Mouse (Mus musculus): ENCODE results near the gene Prkcb.

Gene Prkcb

GRCm38 (mm10) chr7:122288605-122289242 is at the start of gene Prkcb:
Gene Prkcb, plus strand, starts transcription at chr7:122288751.
- in situ Hi-C loops (cut with MseI, MboI): no loop called here

DNA sequence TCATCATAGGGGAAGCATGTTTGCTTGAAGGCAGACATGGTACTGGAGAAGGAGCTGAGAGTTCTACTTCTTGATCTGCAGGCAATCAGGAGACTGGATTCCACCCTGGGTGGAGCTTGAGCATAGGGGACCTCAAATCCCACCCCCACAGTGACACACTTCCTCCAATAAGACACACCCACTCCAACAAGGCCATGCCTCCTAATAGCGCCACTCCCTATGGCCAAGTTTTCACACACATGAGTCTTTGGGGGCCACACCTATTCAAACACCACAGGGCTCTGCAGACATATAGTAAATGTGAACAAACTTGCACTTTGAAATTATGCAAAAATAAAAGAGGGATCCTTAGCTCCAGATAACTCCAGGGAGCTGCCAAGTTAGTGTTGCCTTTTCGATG is 49.6 kb upstream of the Prkcb start:
- in situ Hi-C loops (cut with MseI, MboI): no loop called here

GRCm38 (mm10) chr7:122240413-122241119 is 48.0 kb upstream of the Prkcb start:
- in situ Hi-C loops (cut with MseI, MboI): loop anchor here in 1 of 2 experiments (5.0 kb wide), 1 partner anchor 38 kb away; no protein-coding TSS in a partner anchor

DNA sequence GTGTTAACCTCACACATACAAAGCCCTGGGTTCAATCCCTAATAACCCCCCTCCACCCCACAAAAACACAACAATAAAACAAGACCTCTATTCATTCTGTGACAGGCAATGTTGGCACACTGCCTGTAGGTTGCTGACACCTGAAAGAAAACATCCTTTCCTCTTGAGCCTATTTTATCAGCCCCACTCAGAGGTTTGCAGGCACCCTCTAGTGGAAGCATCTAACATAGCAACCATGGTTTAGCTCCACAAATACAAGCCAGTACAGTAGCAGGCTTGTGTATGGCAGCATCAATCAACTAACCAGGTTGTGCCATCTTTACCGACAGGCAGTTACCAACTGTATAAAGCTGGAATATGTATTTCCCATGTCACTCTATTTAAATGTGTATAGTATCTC is 46.3 kb upstream of the Prkcb start:
- in situ Hi-C loops (cut with MseI, MboI): loop anchor here in 1 of 2 experiments (5.0 kb wide), 1 partner anchor 40 kb away; no protein-coding TSS in a partner anchor

DNA sequence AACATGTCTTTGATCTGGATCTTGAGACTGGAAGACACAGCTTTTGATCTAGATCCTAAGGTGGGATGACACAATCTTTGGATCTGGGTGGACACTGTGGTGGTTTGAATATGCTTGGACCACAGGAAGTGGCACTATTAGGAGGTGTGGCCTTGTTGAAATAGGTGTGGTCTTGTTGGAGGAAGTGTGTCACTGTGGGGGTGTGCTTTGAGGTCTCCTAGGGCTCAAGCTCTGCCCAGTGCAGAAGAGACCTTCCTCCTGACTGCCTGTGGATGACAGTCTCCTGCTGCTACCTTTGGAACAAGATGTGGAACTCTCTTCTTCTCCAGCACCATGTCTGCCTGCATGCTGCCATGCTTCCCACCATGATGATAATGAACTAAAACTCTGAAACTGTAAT is 45.8 kb upstream of the Prkcb start:
- in situ Hi-C loops (cut with MseI, MboI): loop anchor here in 1 of 2 experiments (5.0 kb wide), 1 partner anchor 40 kb away; no protein-coding TSS in a partner anchor

GRCm38 (mm10) chr7:122244166-122244565 is 44.4 kb upstream of the Prkcb start:
- in situ Hi-C loops (cut with MseI, MboI): loop anchor here in 1 of 2 experiments (5.0 kb wide), 1 partner anchor 42 kb away; no protein-coding TSS in a partner anchor

DNA sequence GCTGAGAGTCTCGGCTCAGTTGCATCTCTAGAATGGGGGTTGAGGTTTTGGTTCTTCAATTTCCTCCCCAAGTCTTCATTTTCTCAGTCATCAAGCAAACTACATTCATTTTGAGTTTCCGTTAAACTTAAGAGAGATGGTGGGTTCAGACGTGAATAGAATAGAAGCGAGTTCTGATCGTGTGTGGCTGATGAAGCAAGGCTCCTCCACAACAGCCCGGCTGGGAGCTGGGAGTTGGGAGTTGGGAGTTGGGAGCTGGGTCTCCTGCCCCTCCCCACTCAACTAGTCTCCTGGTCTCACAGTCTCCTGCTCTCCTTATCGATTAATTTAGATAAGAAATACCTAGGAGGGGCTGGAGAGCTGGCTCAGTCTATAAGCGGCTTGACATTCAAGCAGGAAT is 44.0 kb upstream of the Prkcb start:
- in situ Hi-C loops (cut with MseI, MboI): loop anchor here in 1 of 2 experiments (5.0 kb wide), 1 partner anchor 42 kb away; no protein-coding TSS in a partner anchor

GRCm38 (mm10) chr7:122245976-122246375 is 42.6 kb upstream of the Prkcb start:
- in situ Hi-C loops (cut with MseI, MboI): no loop called here

- in situ Hi-C loops (cut with MseI, MboI): no loop called here
These were observed 41.2 kb upstream of the Prkcb start for GRCm38 (mm10) chr7:122247254-122247864.

- in situ Hi-C loops (cut with MseI, MboI): no loop called here
These were observed 39.2 kb upstream of the Prkcb start for GRCm38 (mm10) chr7:122249321-122249821.

- in situ Hi-C loops (cut with MseI, MboI): loop anchor here (5.0 to 25.0 kb wide), 4 partner anchors 206 to 673 kb away; no protein-coding TSS in a partner anchor
These were observed 37.1 kb upstream of the Prkcb start for GRCm38 (mm10) chr7:122251197-122252011.

- in situ Hi-C loops (cut with MseI, MboI): loop anchor here (10.0 to 25.0 kb wide), 2 partner anchors 656 to 668 kb away; no protein-coding TSS in a partner anchor
These were observed 31.8 kb upstream of the Prkcb start for GRCm38 (mm10) chr7:122256722-122257121.

DNA sequence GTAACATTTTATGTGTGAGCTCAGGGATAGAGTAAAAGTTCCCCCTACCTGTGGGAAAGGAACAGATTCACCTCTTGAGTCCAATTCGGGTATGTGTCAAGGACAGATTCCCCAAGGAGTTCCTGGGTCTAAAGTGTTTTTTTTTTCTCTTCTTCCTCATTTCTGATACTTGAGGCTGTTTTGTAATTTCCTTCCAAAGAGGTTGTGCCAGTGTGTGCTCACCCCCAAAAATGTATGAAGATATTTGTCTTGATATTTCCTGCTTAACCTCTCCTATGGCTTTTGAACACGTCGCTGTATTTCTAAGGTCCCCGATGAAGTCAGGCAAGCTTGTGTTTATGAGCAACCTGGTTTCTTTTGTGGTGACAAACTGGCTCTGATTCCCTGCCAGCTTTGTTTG is 30.0 kb upstream of the Prkcb start:
- in situ Hi-C loops (cut with MseI, MboI): loop anchor here (10.0 to 25.0 kb wide), 2 partner anchors 654 to 666 kb away; no protein-coding TSS in a partner anchor

- in situ Hi-C loops (cut with MseI, MboI): loop anchor here in 1 of 2 experiments (25.0 kb wide), 1 partner anchor 652 kb away; no protein-coding TSS in a partner anchor
These were observed 28.4 kb upstream of the Prkcb start for GRCm38 (mm10) chr7:122260055-122260602.

DNA sequence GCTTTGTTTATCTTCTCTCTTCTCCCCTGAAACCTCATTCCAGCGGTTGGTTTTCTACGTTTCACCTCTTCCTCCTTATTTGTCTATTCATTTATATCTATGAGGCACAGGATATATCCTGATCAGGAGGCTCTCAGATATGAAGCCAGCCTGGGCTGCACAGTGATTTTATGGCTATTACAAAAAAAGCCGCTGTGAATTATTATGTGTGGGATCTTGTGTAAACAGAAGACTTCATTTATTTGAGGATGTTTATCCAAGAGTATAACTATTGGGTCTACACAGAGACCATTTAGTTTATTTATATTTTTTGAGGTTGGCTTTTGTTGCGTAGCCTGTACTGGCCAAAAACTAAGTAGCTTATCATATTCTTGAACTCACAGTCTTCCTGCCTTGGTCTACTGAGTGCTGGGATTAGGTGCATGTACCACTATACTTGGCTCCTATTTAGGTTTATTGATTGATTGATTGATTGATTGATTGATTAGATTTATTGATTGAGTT is 19.5 kb upstream of the Prkcb start:
- in situ Hi-C loops (cut with MseI, MboI): loop anchor here in 1 of 2 experiments (25.0 kb wide), 1 partner anchor 643 kb away; no protein-coding TSS in a partner anchor

- in situ Hi-C loops (cut with MseI, MboI): loop anchor here in 1 of 2 experiments (25.0 kb wide), 1 partner anchor 640 kb away; no protein-coding TSS in a partner anchor
These were observed 16.2 kb upstream of the Prkcb start for GRCm38 (mm10) chr7:122272334-122272733.

DNA sequence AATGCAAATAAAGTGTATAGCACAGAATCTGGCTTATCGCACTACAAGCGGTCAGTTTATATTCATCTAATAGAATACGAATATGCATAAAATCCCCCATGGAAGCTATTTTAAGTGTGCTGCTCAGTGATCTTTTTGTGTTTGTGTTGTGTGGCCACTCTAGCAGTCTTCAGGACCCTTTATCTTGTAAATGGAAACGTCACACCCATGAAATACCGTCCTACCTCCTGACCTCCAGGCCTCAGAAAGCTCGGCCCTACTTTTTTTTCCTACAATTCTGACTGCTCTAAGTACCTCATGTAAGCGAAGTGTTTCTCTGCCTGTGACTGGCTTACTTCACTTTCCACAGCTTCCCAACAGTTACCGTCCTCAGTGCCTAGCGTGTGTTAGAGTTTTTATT is 9.0 kb upstream of the Prkcb start:
- in situ Hi-C loops (cut with MseI, MboI): no loop called here

- in situ Hi-C loops (cut with MseI, MboI): no loop called here
These were observed 8.2 kb upstream of the Prkcb start for GRCm38 (mm10) chr7:122280334-122280733.

GRCm38 (mm10) chr7:122282584-122282983 is 6.0 kb upstream of the Prkcb start:
- in situ Hi-C loops (cut with MseI, MboI): no loop called here

DNA sequence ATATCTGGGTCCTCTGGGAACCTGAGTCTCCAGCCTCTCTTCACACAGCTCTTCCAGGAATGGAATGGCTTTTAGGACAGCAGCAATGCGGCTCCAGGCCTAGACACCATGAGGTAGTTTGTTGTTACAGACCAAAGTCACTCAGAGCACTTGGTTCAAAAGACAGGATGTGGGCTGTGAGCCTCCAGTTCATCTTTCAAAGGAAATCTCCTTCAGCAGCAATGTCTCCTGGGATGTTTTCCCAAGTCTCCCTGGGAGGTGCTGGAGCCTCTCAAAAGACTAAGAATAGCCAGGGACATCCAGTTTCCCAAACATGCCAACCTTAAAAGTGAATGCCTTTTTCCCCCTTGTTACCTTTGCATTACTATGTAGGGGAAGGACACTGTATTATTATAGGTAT is 1.3 kb upstream of the Prkcb start:
- in situ Hi-C loops (cut with MseI, MboI): no loop called here

Data from mouse trophoblast stem cell (cell line).